Mouse (Mus musculus): ENCODE measurements around the gene Dffb.
"Not testable (repeated sequence)": the region's sequence is repeated elsewhere in the genome, so short reads cannot be mapped to it uniquely, and the experiment has no call there.

Dffb gene

GRCm38 (mm10) chr4:153962631-153963030 is 12.3 kb downstream of the Dffb start:
- DNase-seq, result no peak

DNA sequence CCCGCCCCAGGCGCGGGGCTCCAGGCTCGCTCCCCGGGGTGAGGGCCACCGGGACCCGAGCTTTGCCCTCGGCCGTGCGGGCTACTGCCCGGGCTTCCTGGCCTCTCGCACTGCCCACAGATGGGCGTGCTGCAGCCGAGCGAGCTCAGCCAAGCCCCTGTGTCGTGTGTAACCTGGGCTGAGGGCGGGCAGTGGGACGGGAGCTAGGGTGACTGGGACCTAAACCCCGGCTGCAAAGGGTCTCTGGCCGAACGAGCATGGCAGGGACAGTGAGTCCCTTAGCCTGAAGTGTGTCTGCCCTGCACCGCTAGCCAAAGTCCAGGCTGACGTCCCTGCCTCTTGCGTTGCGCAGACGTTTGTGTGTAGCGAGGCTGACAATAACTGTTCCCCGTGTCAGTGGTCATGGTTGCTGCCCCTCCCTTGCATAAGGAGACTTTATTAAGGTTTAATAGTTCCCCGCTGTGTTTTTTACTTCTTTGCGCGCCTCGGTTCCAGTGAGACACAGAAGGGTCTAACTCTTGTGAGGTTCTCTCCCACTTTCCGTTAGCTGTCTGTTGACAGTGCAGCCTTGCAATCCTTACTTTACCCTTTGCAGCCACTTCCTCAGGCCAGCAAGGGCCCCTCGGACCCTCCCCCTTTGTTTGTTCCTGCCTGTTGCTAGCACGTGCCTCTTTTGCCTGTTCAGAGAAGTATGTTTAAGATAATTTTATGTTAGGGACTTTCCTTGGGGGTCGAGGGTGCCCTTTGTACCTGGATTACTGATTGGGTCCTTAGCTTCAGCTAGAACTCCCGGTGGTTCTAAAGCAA is 17.3 kb downstream of the Dffb start:
- DNase-seq, result no peak

DNA sequence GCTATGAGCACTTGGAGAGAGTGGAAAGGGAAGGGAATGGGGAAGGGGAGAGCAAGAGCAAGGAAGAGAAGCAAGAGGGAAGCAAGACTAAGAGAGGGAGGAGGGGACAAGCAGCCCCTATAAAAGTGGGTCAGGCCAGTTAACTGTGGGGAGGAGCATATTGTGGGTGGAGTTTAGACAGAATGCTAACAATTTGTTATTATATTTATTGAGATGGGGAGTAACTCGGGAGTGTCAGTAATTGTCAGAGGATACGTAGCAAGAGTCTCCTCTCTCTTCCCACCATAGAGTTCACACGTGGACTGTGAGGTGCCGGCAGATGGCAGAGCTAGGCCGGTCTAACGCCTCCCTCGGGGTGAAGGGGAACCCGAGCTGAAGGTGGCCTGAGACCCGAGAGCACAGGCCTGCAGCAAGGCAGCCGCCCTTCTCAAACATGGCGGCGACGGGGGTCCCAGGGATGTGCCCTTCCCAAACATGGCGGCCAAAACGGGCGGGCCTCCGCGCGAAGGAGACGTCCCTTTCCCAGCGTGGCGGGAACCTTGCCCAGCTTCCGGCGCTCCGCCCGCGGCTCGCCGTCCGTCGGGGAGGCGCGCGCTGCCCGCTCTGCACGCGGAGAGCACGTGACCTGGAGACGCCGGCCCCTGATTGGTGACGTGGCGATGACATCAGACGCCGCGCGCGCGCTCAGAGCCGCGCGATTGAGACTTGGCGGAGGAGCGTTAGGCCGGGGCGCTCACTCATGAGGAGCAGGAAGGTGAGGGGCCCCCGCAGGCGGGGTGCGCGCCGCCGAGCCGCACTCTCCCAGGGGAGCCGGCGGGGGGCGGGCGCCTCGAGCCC is 18.1 kb downstream of the Dffb start, which contains the start of gene A430005L14Rik:
TSS of gene A430005L14Rik (plus strand) at position 669 of the 837 bp plus-strand sequence.
- peak; percentile 92 to 94 for DNase-seq

DNA sequence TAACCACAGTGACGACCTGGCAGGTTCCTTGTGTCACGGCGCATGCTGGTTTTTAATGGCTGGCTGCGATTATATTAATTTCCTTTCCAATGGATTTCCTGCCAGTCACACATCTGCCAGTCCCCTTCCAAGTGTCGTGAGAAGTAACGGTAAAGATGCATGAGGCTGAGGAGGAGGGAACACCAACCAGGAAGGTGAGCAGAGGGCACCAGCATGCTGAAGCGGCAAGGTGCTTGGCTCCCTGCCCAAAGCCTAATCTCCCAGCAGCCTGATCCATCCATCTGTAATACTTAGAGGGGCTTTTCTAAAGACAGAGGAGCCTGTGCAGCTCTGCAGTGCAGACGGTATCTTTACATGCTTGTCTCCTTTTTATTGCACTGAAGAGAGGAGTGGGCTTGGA is 19.3 kb downstream of the Dffb start:
- no peak for DNase-seq

GRCm38 (mm10) chr4:153951692-153952091 is 23.2 kb downstream of the Dffb start:
- DNase-seq, result no peak

GRCm38 (mm10) chr4:153951150-153951549 is 23.8 kb downstream of the Dffb start:
- DNase-seq, result no peak

DNA sequence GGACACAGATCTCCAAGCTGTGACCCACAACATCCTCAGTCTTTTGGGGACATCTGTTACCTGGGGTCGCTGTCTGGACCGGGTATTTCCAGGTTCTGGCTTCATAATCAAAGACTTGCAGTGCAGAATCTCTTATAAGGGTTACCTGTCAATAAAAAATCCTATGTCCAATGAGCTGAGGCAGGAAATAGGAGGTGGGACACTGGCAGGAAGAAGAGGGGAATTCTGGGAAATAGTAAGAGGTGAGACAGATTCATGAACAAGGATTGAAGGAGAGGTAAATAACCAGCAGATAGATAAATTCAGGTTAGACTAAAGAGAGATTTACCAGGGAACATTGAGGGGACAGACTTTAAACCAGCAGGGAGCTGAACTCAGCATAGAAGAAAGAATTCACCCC is 24.6 kb downstream of the Dffb start:
- no peak for DNase-seq

- DNase-seq, result no peak
These were observed 29.2 kb downstream of the Dffb start for GRCm38 (mm10) chr4:153945741-153946140.

- DNase-seq, result no peak
These were observed 30.7 kb downstream of the Dffb start for GRCm38 (mm10) chr4:153944261-153944660.

GRCm38 (mm10) chr4:153943243-153943642 is 31.7 kb downstream of the Dffb start:
- DNase-seq, result peak in 1 of 2 experiments; percentile 14

DNA sequence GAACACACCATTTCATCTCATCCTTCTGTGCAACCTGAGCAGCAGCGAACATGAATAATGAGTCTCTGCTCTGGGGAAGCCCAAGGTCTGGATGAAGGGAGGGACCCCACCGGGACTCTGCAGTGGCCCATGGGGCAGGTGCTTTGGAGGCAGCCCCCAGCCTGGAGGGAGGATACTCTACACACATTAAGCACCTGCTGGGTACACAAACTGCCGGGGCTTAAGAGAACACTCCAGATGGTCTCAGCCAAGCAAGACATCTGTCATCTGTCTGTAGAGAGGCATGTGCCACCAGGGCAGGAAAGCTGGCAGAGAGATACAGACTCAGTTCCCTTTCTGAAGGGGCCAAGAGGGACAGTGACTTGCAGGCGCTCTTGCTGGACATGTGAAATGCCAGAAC is 45.0 kb downstream of the Dffb start:
- DNase-seq, result no peak

DNA sequence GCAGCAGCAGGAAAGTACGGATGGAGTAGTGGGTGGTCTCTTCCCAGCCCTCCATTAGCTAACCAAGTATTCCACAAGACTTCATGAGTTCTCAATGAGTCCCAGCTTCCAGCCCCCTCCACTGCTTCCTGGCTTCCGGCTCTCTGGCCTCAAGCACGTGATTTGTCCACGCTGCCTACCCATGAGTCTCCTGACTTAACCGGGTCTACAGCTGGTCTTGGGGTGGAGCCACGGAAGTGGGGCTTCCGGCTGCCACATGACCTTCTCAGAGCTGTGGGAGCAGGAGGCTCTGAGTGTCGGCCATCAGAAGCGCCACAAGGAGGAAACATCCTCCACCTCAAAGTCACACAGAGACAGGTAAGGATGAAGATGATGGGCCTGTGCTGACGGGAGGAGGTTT is 45.5 kb downstream of the Dffb start:
- no peak for DNase-seq

GRCm38 (mm10) chr4:153928772-153929299 is 46.1 kb downstream of the Dffb start:
- DNase-seq, result no peak

- not testable (repeated sequence) for DNase-seq
These were observed 52.8 kb downstream of the Dffb start for GRCm38 (mm10) chr4:153922090-153922489.

GRCm38 (mm10) chr4:153920517-153921233 is 54.3 kb downstream of the Dffb start:
- DNase-seq, result no peak

GRCm38 (mm10) chr4:153917773-153918500 is 57.0 kb downstream of the Dffb start:
- no peak for DNase-seq

All from spleen, adult 18-20 months (tissue).